Mouse (Mus musculus): ENCODE measurements around the gene Pla2g2d. TPM values are rescaled to one million over a fixed set of nuclear protein-coding genes. Genes with fewer than 3 reads are reported as not detected.

Gene Pla2g2d
- total and polyA plus RNA-seq, 3 experiments = not detected

- no peaks in the 10 kb centered on the region for H3K4me1 ChIP-seq (ENCODE audit: control insufficient read depth in 1 of 2, insufficient read depth in 2 of 2, low read length in 2 of 2)
- no peaks in the 10 kb centered on the region for H3K9me3 ChIP-seq (replicated peaks; ENCODE audit: insufficient read depth, low read length)
- no peaks in the 10 kb centered on the region for H3K27me3 ChIP-seq (ENCODE audit: control insufficient read depth in 1 of 2, insufficient read depth in 2 of 2, low read length in 2 of 2)
- H3K36me3 ChIP-seq (ENCODE audit: control insufficient read depth in 1 of 2, insufficient read depth in 2 of 2, low read length in 2 of 2) = no peaks in the 10 kb centered on the region
- no peak for DNase-seq (ENCODE audit: low read depth, low spot score)
- H3K9ac ChIP-seq (ENCODE audit: control insufficient read depth, low read depth, low read length, poor library complexity, severe bottlenecking) = no peak overlapping the region
- no peaks in the 10 kb centered on the region for H3K79me2 ChIP-seq (ENCODE audit: control insufficient read depth, insufficient read depth, low read length, poor library complexity)
- no peak overlapping the region for H3K27ac ChIP-seq (ENCODE audit: control insufficient read depth, low read depth, low read length)
- TF ChIP-seq NELFE (IDR thresholded peaks at IDR 0.05; ENCODE audit: low read depth, low read length) (no peak), KAT2A (conservative IDR thresholded peaks at IDR 0.05; ENCODE audit: low read depth, low read length) (no peak), ETS1 (IDR thresholded peaks at IDR 0.05; ENCODE audit: low read depth, low read length) (no peak), MAFK (IDR thresholded peaks at IDR 0.05; ENCODE audit: borderline replicate concordance, low read depth, low read length) (no peak), GATA1 (IDR thresholded peaks at IDR 0.05; ENCODE audit: low read depth, low read length) (no peak), MAX (IDR thresholded peaks at IDR 0.05; ENCODE audit: low read length) (no peak), MAZ (IDR thresholded peaks at IDR 0.05; ENCODE audit: low read depth, low read length) (no peak)
- no peak overlapping the region for H3K4me3 ChIP-seq (ENCODE audit: control insufficient read depth in 1 of 2, insufficient read depth in 1 of 2, low read depth in 2 of 2, low read length in 2 of 2)
Measured at GRCm38 (mm10) chr4:138797217-138797570, 21.7 kb downstream of the Pla2g2d start.

- H3K79me2 ChIP-seq (ENCODE audit: control insufficient read depth, insufficient read depth, low read length, poor library complexity) = no peaks in the 10 kb centered on the region
Measured at GRCm38 (mm10) chr4:138800134-138800744, 24.7 kb downstream of the Pla2g2d start.

GRCm38 (mm10) chr4:138801631-138802030, 26.1 kb downstream of the Pla2g2d start:
- Histone ChIP-seq H3K9ac (ENCODE audit: control insufficient read depth, low read depth, low read length, poor library complexity, severe bottlenecking) (no peak overlapping the region), H3K36me3 (ENCODE audit: control insufficient read depth in 1 of 2, insufficient read depth in 2 of 2, low read length in 2 of 2) (no peaks in the 10 kb centered on the region), H3K4me1 (ENCODE audit: control insufficient read depth in 1 of 2, insufficient read depth in 2 of 2, low read length in 2 of 2) (no peaks in the 10 kb centered on the region), H3K4me3 (ENCODE audit: control insufficient read depth in 1 of 2, insufficient read depth in 1 of 2, low read depth in 2 of 2, low read length in 2 of 2) (no peak overlapping the region), H3K9me3 (replicated peaks; ENCODE audit: insufficient read depth, low read length) (no peaks in the 10 kb centered on the region), H3K27me3 (ENCODE audit: control insufficient read depth in 1 of 2, insufficient read depth in 2 of 2, low read length in 2 of 2) (no peaks in the 10 kb centered on the region), H3K27ac (ENCODE audit: control insufficient read depth, low read depth, low read length) (no peak overlapping the region), H3K79me2 (ENCODE audit: control insufficient read depth, insufficient read depth, low read length, poor library complexity) (no peaks in the 10 kb centered on the region)
- TF ChIP-seq BHLHE40 (IDR thresholded peaks at IDR 0.05; ENCODE audit: borderline replicate concordance, low read depth, low read length) (no peak), HCFC1 (IDR thresholded peaks at IDR 0.05; ENCODE audit: low read depth, low read length) (no peak), ZMIZ1 (IDR thresholded peaks at IDR 0.05; ENCODE audit: low read depth, low read length) (no peak), POLR2AphosphoS5 (IDR thresholded peaks at IDR 0.05; ENCODE audit: borderline replicate concordance, low read depth, low read length) (no peak), MXI1 (IDR thresholded peaks at IDR 0.05; ENCODE audit: low read depth, low read length) (no peak), MYB (IDR thresholded peaks at IDR 0.05; ENCODE audit: low read depth, low read length) (no peak), RAD21 (IDR thresholded peaks at IDR 0.05; ENCODE audit: low read depth, low read length) (no peak), TCF12 (IDR thresholded peaks at IDR 0.05; ENCODE audit: low read depth, low read length) (no peak), CHD2 (IDR thresholded peaks at IDR 0.05; ENCODE audit: low read length) (no peak), SIN3A (IDR thresholded peaks at IDR 0.05; ENCODE audit: low read length) (no peak), MAFK (IDR thresholded peaks at IDR 0.05; ENCODE audit: borderline replicate concordance, low read depth, low read length) (no peak)
- DNase-seq (ENCODE audit: low read depth, low spot score) = no peak

More at GRCm38 (mm10) chr4:138800134-138800744, 24.7 kb downstream of the Pla2g2d start:
- H3K9ac ChIP-seq (ENCODE audit: control insufficient read depth, low read depth, low read length, poor library complexity, severe bottlenecking) = no peak overlapping the region
- H3K9me3 ChIP-seq (replicated peaks; ENCODE audit: insufficient read depth, low read length) = no peaks in the 10 kb centered on the region
- TF ChIP-seq MAX (IDR thresholded peaks at IDR 0.05; ENCODE audit: low read length) = no peak
- TF ChIP-seq MAFK (IDR thresholded peaks at IDR 0.05; ENCODE audit: borderline replicate concordance, low read depth, low read length) = no peak
- TF ChIP-seq ELF1 (IDR thresholded peaks at IDR 0.05; ENCODE audit: low read depth, low read length) = no peak
- TF ChIP-seq TBP (IDR thresholded peaks at IDR 0.05; ENCODE audit: low read depth, low read length) = no peak
- TF ChIP-seq POLR2AphosphoS5 (IDR thresholded peaks at IDR 0.05; ENCODE audit: borderline replicate concordance, low read depth, low read length) = no peak
- TF ChIP-seq MEF2A (IDR thresholded peaks at IDR 0.05; ENCODE audit: extremely low read depth, insufficient replicate concordance, low read depth, low read length, poor library complexity, severe bottlenecking) = no peak
- no peak for TF ChIP-seq NRF1 (IDR thresholded peaks at IDR 0.05; ENCODE audit: insufficient read depth, low read depth, low read length, poor library complexity, severe bottlenecking)
- no peak for TF ChIP-seq POLR2AphosphoS2 (IDR thresholded peaks at IDR 0.05; ENCODE audit: low read length)
- TF ChIP-seq MYB (IDR thresholded peaks at IDR 0.05; ENCODE audit: low read depth, low read length) = no peak
- TF ChIP-seq CHD1 (IDR thresholded peaks at IDR 0.05; ENCODE audit: low read depth, low read length) = no peak
- no peak for TF ChIP-seq EP300 (IDR thresholded peaks at IDR 0.05; ENCODE audit: low read depth in 1 of 2, low read length in 2 of 2)
- no peak for TF ChIP-seq RAD21 (IDR thresholded peaks at IDR 0.05; ENCODE audit: low read depth, low read length)
- no peaks in the 10 kb centered on the region for H3K27me3 ChIP-seq (ENCODE audit: control insufficient read depth in 1 of 2, insufficient read depth in 2 of 2, low read length in 2 of 2)
- no peak overlapping the region for H3K27ac ChIP-seq (ENCODE audit: control insufficient read depth, low read depth, low read length)
- H3K4me3 ChIP-seq (ENCODE audit: control insufficient read depth in 1 of 2, insufficient read depth in 1 of 2, low read depth in 2 of 2, low read length in 2 of 2) = no peak overlapping the region
- no peaks in the 10 kb centered on the region for H3K36me3 ChIP-seq (ENCODE audit: control insufficient read depth in 1 of 2, insufficient read depth in 2 of 2, low read length in 2 of 2)
- H3K4me1 ChIP-seq (ENCODE audit: control insufficient read depth in 1 of 2, insufficient read depth in 2 of 2, low read length in 2 of 2) = no peaks in the 10 kb centered on the region
- DNase-seq (ENCODE audit: low read depth, low spot score) = no peak
